Mouse (Mus musculus) brown adipose tissue, adult 24 weeks (tissue): ENCODE measurements around the gene Cfap298. TPM values are rescaled to one million over a fixed set of nuclear protein-coding genes. Genes with fewer than 3 reads are reported as not detected.
A peak's percentile ranks its signal among the peaks of the same experiment; 100 is the strongest.

ENCODE experiments used
- H3K27ac ChIP-seq: fragments of 200-500 bp; replicated peaks from 2 replicates; pipeline ENCODE4 v1.5.1; 2012; ENCODE audit warnings: low read depth, mild to moderate bottlenecking, low read length
- H3K4me1 ChIP-seq: fragments of 200-500 bp; 2 replicates; pipeline ENCODE4 v1.6.1; 2012; ENCODE audit warnings: low read length, mixed read lengths; ENCODE audit not compliant: control insufficient read depth, insufficient read depth, insufficient read length
- H3K4me3 ChIP-seq: fragments of 200-500 bp; 2 replicates; pipeline ENCODE4 v1.5.1; 2012; ENCODE audit warnings: low read depth, mild to moderate bottlenecking, low read length, moderate library complexity; ENCODE audit not compliant: insufficient read depth
- polyA plus RNA-seq: library from polyadenylated mRNA; stranded (reverse); fragments of >200 nt; gene quantifications from 2 replicates; pipeline ENCODE4 v1.2.4, GENCODE M21; 2012; ENCODE audit not compliant: missing spikeins, insufficient read depth, insufficient read length

The Cfap298 gene
- polyA plus RNA-seq, 1 experiment = 45.0 TPM

- H3K4me1 ChIP-seq = peaks cover 5% of the 10 kb centered on the region
- no peak overlapping the region for H3K4me3 ChIP-seq
- H3K27ac ChIP-seq = no peak overlapping the region
Measured at GRCm38 (mm10) chr16:90892081-90892480, 42.8 kb downstream of the Cfap298 start.

GRCm38 (mm10) chr16:90891601-90892000 is 43.3 kb downstream of the Cfap298 start:
- no peak overlapping the region for H3K27ac ChIP-seq
- H3K4me1 ChIP-seq = peaks cover 7% of the 10 kb centered on the region

GRCm38 (mm10) chr16:90890683-90891082 is 44.2 kb downstream of the Cfap298 start:
- H3K27ac ChIP-seq = no peak overlapping the region
- peaks cover 14% of the 10 kb centered on the region for H3K4me1 ChIP-seq

More at GRCm38 (mm10) chr16:90891601-90892000, 43.3 kb downstream of the Cfap298 start:
- no peak overlapping the region for H3K4me3 ChIP-seq

GRCm38 (mm10) chr16:90885781-90886565 is 48.9 kb downstream of the Cfap298 start:
- peak overlapping the region; percentile 51; the same call in 1 of the 2 replicates for H3K27ac ChIP-seq
- peaks cover 18% of the 10 kb centered on the region for H3K4me1 ChIP-seq
- H3K4me3 ChIP-seq = no peak overlapping the region

More at GRCm38 (mm10) chr16:90890683-90891082, 44.2 kb downstream of the Cfap298 start:
- H3K4me3 ChIP-seq = no peak overlapping the region

- no peak overlapping the region for H3K4me3 ChIP-seq
- H3K4me1 ChIP-seq = peaks cover 18% of the 10 kb centered on the region
- H3K27ac ChIP-seq = peak overlapping the region; percentile 51; the same call in 1 of the 2 replicates
Measured at GRCm38 (mm10) chr16:90885351-90885750, 49.6 kb downstream of the Cfap298 start.

GRCm38 (mm10) chr16:90882501-90882977 is 52.4 kb downstream of the Cfap298 start:
- no peak overlapping the region for H3K4me3 ChIP-seq
- no peak overlapping the region for H3K27ac ChIP-seq
- H3K4me1 ChIP-seq = peaks cover 18% of the 10 kb centered on the region

GRCm38 (mm10) chr16:90878135-90878860 is 56.6 kb downstream of the Cfap298 start:
- Histone ChIP-seq H3K4me1 (no peaks in the 10 kb centered on the region), H3K4me3 (no peak overlapping the region), H3K27ac (no peak overlapping the region)

Other genes with a start within 250 kb of the Cfap298 start
- gene Mis18a, start 207.7 kb downstream of the Cfap298 start, polyA plus RNA-seq = 3.1 and 4.1 TPM in 2 replicates
- gene Mrap, start 196.9 kb downstream of the Cfap298 start, polyA plus RNA-seq = 328 and 353 TPM in 2 replicates
- 6.2 and 7.5 TPM in 2 replicates for gene Urb1, start 124.7 kb downstream of the Cfap298 start, polyA plus RNA-seq
- gene Eva1c, start 108.4 kb downstream of the Cfap298 start, polyA plus RNA-seq = 0.58 and 1.8 TPM in 2 replicates
- 9.6 and 11.7 TPM in 2 replicates for gene Synj1, start 76.2 kb upstream of the Cfap298 start, polyA plus RNA-seq
- 13.5 and 24.4 TPM in 2 replicates for gene Paxbp1, start 109.4 kb upstream of the Cfap298 start, polyA plus RNA-seq
- gene 4932438H23Rik, start 160.0 kb upstream of the Cfap298 start, polyA plus RNA-seq = not detected in 2 replicates